Mouse (Mus musculus) intestine, embryonic 16.5 days (tissue): ENCODE data around the gene Cd3g. TPM values are rescaled to one million over a fixed set of nuclear protein-coding genes. Genes with fewer than 3 reads are reported as not detected.
"Not testable (repeated sequence)": the region's sequence is repeated elsewhere in the genome, so short reads cannot be mapped to it uniquely, and the experiment has no call there.

Source experiments
- ATAC-seq: fragments of 200-750 bp; cut with Nextera tagmentation; 2 replicates; pipeline ENCODE4 v1.8.0; 2017; ENCODE audit warnings: moderate TSS enrichment, moderate library complexity
- H3K27ac ChIP-seq: fragments of 300-500 bp; sonication (generic); 2 replicates; pipeline ENCODE4 v1.5.1; 2014; ENCODE audit warnings: mild to moderate bottlenecking, low read length
- H3K27me3 ChIP-seq: fragments of 300-500 bp; sonication (generic); replicated peaks from 2 replicates; pipeline ENCODE4 v1.6.1; 2014; ENCODE audit warnings: low read length, control low read depth, mixed read lengths; ENCODE audit not compliant: control insufficient read depth, insufficient read depth
- H3K36me3 ChIP-seq: fragments of 300-500 bp; sonication (generic); 2 replicates; pipeline ENCODE4 v1.6.1; 2014; ENCODE audit warnings: low read length, control low read depth; ENCODE audit not compliant: control insufficient read depth, insufficient read depth
- H3K4me1 ChIP-seq: fragments of 300-500 bp; sonication (generic); 2 replicates; pipeline ENCODE4 v1.6.1; 2014; ENCODE audit warnings: low read length, control low read depth, mixed read lengths; ENCODE audit not compliant: control insufficient read depth, insufficient read depth
- H3K4me2 ChIP-seq: fragments of 300-500 bp; sonication (generic); 2 replicates; pipeline ENCODE4 v1.6.1; 2014; ENCODE audit warnings: low read depth, low read length, control low read depth
- H3K4me3 ChIP-seq: fragments of 300-500 bp; sonication (generic); 2 replicates; pipeline ENCODE4 v1.5.1; 2014; ENCODE audit warnings: mild to moderate bottlenecking, low read length
- H3K9ac ChIP-seq: fragments of 300-500 bp; sonication (generic); 2 replicates; pipeline ENCODE4 v1.6.1; 2014; ENCODE audit warnings: low read depth, low read length
- H3K9me3 ChIP-seq: fragments of 300-500 bp; sonication (generic); 2 replicates; pipeline ENCODE4 v1.6.1; 2016; ENCODE audit warnings: low read length, control low read depth; ENCODE audit not compliant: control insufficient read depth
- WGBS: fragments of 180-500 bp; shearing (Covaris S2); extraction: QIAGEN DNeasy Blood & Tissue Kit; methylation state at CpG from one replicate; pipeline ENCODE4 v1.1.7; 2014; 5-methylcytosine and 5-hydroxymethylcytosine counted together
- polyA plus RNA-seq: library from polyadenylated mRNA; unstranded; fragments of >200 nt; fragmentation: Nextera tagmentation; extraction: Ambion mirVana; gene quantifications from 2 replicates; pipeline ENCODE4 v1.2.1, GENCODE M21; 2015

Cd3g gene
- polyA plus RNA-seq, 1 experiment from 2014 or later, result 1.1 TPM

DNA sequence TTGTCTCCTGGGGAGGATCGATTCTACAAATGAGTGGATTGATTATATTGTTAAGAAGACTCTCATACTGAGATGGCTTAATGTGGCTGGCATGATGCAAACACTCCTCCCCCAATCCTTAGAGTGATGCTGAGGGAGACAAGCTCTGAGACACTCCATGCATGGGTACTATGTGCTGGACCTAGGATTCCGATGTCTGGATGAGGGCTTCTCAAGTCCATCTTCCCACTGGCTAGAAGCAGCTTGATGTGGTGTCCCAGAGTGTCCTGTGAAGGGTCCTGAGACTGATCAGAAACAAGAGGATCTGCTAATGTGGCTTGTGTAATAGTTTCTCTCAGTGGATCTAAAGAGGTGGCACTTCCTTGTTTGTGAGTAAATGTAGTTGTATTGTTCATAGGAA lies 873 bp upstream of the Cd3g start:
- Histone ChIP-seq H3K36me3 (no peaks in the 10 kb centered on the region), H3K27me3 (0 out of 2 replicates have a peak, but pooled peaks cover 4% of the 10 kb centered on the region), H3K4me3 (no peak overlapping the region), H3K4me1 (no peaks in the 10 kb centered on the region), H3K4me2 (no peak overlapping the region), H3K9me3 (no peaks in the 10 kb centered on the region), H3K27ac (no peak overlapping the region), H3K9ac (no peak overlapping the region)
- no peak for ATAC-seq
- 95% methylated on average over 2 of the region's 2 CpGs for WGBS

DNA sequence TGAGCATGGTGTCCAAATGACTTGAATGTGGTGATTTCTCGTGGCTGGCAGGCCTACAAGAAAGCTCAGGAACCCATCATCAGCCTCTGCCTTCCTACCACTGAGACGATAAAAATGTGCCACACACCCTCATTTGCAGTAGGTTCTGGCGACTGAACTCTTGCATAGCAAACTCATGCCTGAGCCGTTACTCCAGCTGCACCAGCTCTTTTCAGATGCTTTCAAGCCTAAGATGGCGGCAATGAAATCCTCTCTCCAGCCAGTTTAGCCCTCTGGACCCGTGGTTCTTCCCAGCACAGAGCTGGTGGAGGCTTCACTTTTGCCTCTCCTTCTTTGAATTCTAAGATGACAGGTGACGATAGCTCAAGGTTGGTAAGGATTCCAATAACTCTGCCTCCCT lies 425 bp downstream of the Cd3g start:
- H3K27ac ChIP-seq, result no peak overlapping the region
- H3K4me3 ChIP-seq, result no peak overlapping the region
- H3K4me2 ChIP-seq, result no peak overlapping the region
- no peak overlapping the region for H3K9ac ChIP-seq
- H3K36me3 ChIP-seq, result no peaks in the 10 kb centered on the region
- H3K27me3 ChIP-seq, result 0 out of 2 replicates have a peak, but pooled peaks cover 4% of the 10 kb centered on the region
- 80% methylated on average over 7 of the region's 7 CpGs for WGBS
- ATAC-seq, result no peak
- H3K4me1 ChIP-seq, result no peaks in the 10 kb centered on the region
- no peaks in the 10 kb centered on the region for H3K9me3 ChIP-seq

DNA sequence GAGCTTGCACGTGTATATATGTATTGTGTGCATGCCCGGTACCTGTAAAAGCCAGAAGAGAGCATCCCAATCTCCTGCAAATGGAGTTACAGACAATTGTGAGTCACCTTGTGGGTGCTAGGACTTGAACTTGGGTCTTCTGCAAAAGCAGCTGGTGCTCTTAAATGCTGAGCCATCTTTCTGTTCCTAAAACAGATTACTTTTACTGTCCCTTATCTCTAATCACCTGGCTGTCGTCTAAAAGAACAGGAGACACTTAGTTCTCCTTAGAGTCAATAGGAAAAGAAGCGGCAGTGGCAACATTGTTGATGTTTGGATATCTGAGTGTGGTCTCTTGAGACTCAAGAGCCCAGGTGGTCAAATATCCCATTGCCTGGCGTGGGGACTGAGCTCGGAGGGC lies 2.4 kb downstream of the Cd3g start:
- Histone ChIP-seq H3K4me1 (no peaks in the 10 kb centered on the region), H3K27ac (no peak overlapping the region), H3K27me3 (peaks cover 15% of the 10 kb centered on the region), H3K4me2 (no peak overlapping the region), H3K9ac (no peak overlapping the region), H3K9me3 (no peaks in the 10 kb centered on the region), H3K36me3 (no peaks in the 10 kb centered on the region), H3K4me3 (no peak overlapping the region)
- WGBS, result 71% methylated on average over 6 of the region's 6 CpGs
- no peak for ATAC-seq

DNA sequence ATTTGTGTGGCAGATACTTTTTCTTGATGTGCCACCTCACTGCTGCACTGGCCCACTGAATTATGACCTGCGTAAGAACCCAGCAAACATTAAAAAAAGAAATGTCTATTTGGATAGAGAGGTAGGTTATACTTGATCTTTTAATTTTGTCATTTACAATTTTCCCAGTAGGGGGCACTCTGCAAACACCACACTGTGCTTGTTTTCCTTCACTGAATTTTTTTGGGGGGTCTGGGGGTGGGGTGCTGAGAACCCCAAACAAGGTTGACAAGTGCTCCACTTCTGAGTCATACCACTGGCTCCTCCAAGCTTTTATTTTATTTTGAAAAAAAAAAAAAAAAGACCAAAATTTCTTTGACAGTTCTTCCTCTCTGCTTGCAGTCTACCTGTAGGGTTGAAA lies 10.8 kb downstream of the Cd3g start:
- no peaks in the 10 kb centered on the region for H3K9me3 ChIP-seq
- H3K4me3 ChIP-seq, result no peak overlapping the region
- 68% methylated on average over 1 of the region's 1 CpGs for WGBS
- peaks cover 7% of the 10 kb centered on the region for H3K4me1 ChIP-seq
- H3K27me3 ChIP-seq, result peaks cover 11% of the 10 kb centered on the region
- no peaks in the 10 kb centered on the region for H3K36me3 ChIP-seq
- ATAC-seq, result no peak
- no peak overlapping the region for H3K4me2 ChIP-seq
- H3K27ac ChIP-seq, result no peak overlapping the region
- H3K9ac ChIP-seq, result no peak overlapping the region

DNA sequence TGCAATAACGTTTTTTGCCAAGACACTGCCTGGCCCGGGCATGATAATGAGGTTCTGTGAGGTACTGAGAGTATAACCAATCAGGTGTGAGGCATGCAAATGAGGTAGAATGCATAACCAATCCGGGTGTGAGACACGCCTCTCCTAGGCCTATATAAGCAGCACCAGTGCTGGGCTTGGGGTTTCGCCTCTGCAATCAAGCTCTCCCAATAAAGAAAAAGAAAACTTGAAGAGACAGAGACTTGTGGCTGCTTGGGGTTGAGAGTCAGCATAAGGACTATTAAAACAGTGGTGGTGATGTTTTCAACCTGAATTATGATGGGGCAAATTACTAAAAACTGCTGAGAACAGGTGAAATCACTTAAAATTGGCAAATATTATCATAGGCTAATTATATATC lies 12.5 kb downstream of the Cd3g start:
- H3K27ac ChIP-seq, H3K27me3 ChIP-seq, H3K9ac ChIP-seq, H3K4me2 ChIP-seq, H3K36me3 ChIP-seq, ATAC-seq, H3K4me3 ChIP-seq, H3K9me3 ChIP-seq: not testable (repeated sequence)
- whole genome bisulfite sequencing, result 80% methylated on average over 5 of the region's 5 CpGs
- H3K4me1 ChIP-seq, result peaks cover 10% of the 10 kb centered on the region

DNA sequence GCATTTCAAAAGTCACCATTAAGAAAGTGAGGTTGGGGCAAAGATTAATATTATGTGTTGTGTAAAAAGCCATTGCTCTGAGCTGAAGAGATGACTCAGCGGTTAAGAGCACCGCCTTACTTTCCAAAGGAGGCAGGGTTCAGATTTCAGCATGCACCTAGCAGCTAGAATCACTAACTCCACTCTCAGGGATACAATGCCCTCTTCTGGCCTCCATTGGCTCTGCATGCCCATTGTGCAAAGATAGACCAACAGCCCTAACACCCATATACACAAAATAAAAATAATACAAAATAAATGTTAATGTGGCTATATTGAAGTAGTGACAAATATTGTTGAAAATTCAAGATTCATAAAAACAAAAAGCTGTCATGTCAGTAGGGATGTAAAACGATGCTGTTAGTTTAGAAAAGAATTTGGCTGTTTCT lies 13.4 kb downstream of the Cd3g start:
- Histone ChIP-seq H3K4me3 (no peak overlapping the region), H3K36me3 (no peaks in the 10 kb centered on the region), H3K4me1 (peaks cover 10% of the 10 kb centered on the region), H3K4me2 (no peak overlapping the region), H3K9ac (no peak overlapping the region), H3K27ac (no peak overlapping the region), H3K27me3 (no peaks in the 10 kb centered on the region), H3K9me3 (no peaks in the 10 kb centered on the region)
- 28% methylated on average over 3 of the region's 3 CpGs for WGBS
- peak; percentile 43; the same call in 1 of the 2 replicates for ATAC-seq

DNA sequence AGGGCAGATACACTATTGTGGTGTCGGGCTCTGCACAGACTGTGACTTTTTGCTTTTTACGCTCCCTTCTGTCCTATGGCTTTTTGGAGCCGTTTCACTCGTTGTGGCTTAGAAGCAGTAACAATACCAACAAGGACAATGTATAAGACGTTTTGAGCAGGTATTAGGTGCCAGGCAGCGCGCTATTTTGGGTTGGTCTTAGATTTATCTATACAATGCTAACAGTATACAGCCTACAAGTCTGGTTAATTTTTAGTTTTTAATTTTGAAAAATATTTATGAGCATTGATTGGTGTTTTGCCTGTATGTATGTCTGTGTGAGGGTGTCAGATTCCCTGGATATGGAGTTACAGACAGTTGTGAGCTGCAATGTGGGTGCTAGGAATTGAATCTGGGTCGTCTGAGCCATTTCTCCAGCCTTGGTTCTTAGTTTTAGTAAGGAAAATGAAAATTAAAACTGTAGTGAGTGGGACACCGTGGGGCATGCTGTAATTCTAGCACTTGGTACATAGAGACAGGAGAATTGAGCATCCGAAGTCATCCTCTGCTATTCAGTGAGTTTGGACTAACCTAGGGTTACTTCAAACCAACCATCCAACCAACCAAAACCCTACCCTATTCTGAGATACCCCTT lies 14.3 kb downstream of the Cd3g start:
- Histone ChIP-seq H3K9me3 (no peaks in the 10 kb centered on the region), H3K4me2 (peak overlapping the region; percentile 82), H3K27me3 (no peaks in the 10 kb centered on the region), H3K4me3 (peak overlapping the region; percentile 78), H3K9ac (peak overlapping the region; percentile 57; the same call in 1 of the 2 replicates), H3K36me3 (peaks cover 4% of the 10 kb centered on the region; the same call in 1 of the 2 replicates), H3K27ac (no peak overlapping the region), H3K4me1 (peaks cover 10% of the 10 kb centered on the region)
- 13% methylated on average over 10 of the region's 10 CpGs for WGBS
- peak; percentile 23 for ATAC-seq

DNA sequence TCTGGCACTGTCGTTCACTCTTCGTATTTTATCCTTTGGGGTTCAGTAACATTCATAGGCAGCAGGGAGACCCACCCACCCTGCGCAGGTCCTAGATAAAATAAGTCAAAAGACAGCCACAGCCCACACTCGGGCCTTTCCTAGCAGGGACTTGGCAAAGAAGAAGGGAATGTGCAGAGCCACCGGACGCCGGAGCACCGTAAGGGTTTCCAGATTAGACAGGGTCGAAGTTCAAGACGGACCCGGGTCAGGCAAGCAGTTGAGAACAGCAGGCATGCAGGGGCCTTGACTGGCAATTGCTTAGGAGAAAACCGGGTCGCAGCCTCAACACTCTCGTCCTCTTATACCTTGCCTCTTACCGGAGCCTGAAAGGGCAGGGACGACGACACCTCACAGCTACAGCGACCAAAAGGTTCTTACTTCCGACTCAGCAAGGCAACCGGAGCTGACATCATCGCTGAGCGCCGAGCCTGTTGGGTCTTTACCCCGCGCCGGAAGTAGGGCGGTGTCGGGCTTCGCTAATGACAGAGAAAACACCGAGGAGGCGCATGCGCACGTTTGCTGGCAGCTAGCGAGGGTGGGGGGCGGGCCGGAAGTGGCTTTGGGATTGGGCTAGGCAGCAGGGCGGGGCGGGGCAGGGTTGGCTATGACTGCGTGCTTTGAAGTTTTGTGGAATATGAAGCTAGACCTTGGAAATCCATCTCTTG lies 15.0 kb downstream of the Cd3g start, which contains the start of gene Ube4a:
Gene Ube4a (minus strand): TSS at position 475 of the 707 bp plus-strand sequence.
- Histone ChIP-seq H3K36me3 (peaks cover 4% of the 10 kb centered on the region; the same call in 1 of the 2 replicates), H3K9me3 (no peaks in the 10 kb centered on the region), H3K27ac (peak within 1 kb of the TSS; percentile 84), H3K27me3 (no peaks in the 10 kb centered on the region), H3K4me1 (peaks cover 10% of the 10 kb centered on the region), H3K4me3 (peak within 1 kb of the TSS; percentile 78), H3K4me2 (peak within 1 kb of the TSS; percentile 82), H3K9ac (peak within 1 kb of the TSS; percentile 85)
- WGBS, result under 1% methylated on average over 39 of the region's 39 CpGs
- peak; percentile 95 for ATAC-seq

DNA sequence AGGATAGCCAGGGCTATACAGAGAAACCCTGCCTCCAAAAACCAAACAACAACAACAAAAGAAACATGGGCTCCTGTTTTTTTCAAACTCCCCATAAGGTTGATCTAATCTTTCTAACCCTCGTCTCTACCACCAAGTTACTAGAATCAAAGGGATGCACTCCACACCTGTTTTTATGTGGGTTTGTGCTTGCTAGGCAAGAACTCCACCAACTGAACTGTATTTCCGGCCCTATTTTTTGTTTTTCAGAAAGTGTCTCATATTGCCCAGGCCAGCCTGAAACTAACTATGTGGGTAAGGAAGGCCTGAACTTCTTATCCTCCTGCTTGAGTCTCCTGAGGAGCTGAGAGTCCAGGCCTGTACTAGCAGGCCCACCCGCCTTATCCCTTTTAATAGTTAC lies 25.8 kb downstream of the Cd3g start:
- H3K9ac ChIP-seq, result no peak overlapping the region
- no peak overlapping the region for H3K27ac ChIP-seq
- no peak overlapping the region for H3K4me3 ChIP-seq
- H3K4me2 ChIP-seq, result no peak overlapping the region
- no peaks in the 10 kb centered on the region for H3K4me1 ChIP-seq
- WGBS, result 91% methylated on average over 3 of the region's 3 CpGs
- peaks cover 2% of the 10 kb centered on the region; the same call in 1 of the 2 replicates for H3K36me3 ChIP-seq
- no peak for ATAC-seq
- no peaks in the 10 kb centered on the region for H3K9me3 ChIP-seq
- no peaks in the 10 kb centered on the region for H3K27me3 ChIP-seq
